Mouse (Mus musculus) heart, embryonic 13.5 days (tissue): ENCODE results near the gene Lefty1. TPM values are rescaled to one million over a fixed set of nuclear protein-coding genes. Genes with fewer than 3 reads are reported as not detected.
"Not testable (repeated sequence)": the region's sequence is repeated elsewhere in the genome, so short reads cannot be mapped to it uniquely, and the experiment has no call there.

Experiments
- ATAC-seq: fragments of 200-750 bp; cut with Nextera tagmentation; 2 replicates; pipeline ENCODE4 v1.8.0; 2017; ENCODE audit warnings: moderate TSS enrichment; ENCODE audit not compliant: insufficient number of reproducible peaks, low FRiP score, low TSS enrichment; ENCODE audit errors: extremely low read depth
- H3K27ac ChIP-seq: fragments of 300-500 bp; sonication (generic); replicated peaks from 2 replicates; pipeline ENCODE4 v1.5.1; 2015; ENCODE audit warnings: moderate library complexity, mild to moderate bottlenecking, inconsistent platforms
- H3K27me3 ChIP-seq: fragments of 300-500 bp; sonication (generic); replicated peaks from 2 replicates; pipeline ENCODE4 v1.6.1; 2015; ENCODE audit warnings: mild to moderate bottlenecking, inconsistent platforms
- H3K36me3 ChIP-seq: fragments of 300-500 bp; sonication (generic); 2 replicates; pipeline ENCODE4 v1.6.1; 2015; ENCODE audit warnings: mild to moderate bottlenecking, inconsistent platforms
- H3K4me1 ChIP-seq: fragments of 300-500 bp; sonication (generic); 2 replicates; pipeline ENCODE4 v1.6.1; 2015; ENCODE audit warnings: inconsistent platforms
- H3K4me2 ChIP-seq: fragments of 300-500 bp; sonication (generic); 2 replicates; pipeline ENCODE4 v1.6.1; 2015; ENCODE audit warnings: inconsistent platforms, mild to moderate bottlenecking, moderate library complexity
- H3K4me3 ChIP-seq: fragments of 300-500 bp; sonication (generic); 2 replicates; pipeline ENCODE4 v1.5.1; 2015; ENCODE audit warnings: moderate library complexity, mild to moderate bottlenecking, inconsistent platforms
- H3K9ac ChIP-seq: fragments of 300-500 bp; sonication (generic); 2 replicates; pipeline ENCODE4 v1.6.1; 2015; ENCODE audit warnings: inconsistent platforms, mild to moderate bottlenecking, moderate library complexity
- H3K9me3 ChIP-seq: fragments of 300-500 bp; sonication (generic); 2 replicates; pipeline ENCODE4 v1.6.1; 2016; ENCODE audit warnings: inconsistent platforms
- WGBS: fragments of 180-500 bp; shearing (Covaris S2); methylation state at CpG from one replicate; pipeline ENCODE4 v1.1.7; 2015; ENCODE audit warnings: mixed read lengths; 5-methylcytosine and 5-hydroxymethylcytosine counted together
- polyA plus RNA-seq: library from polyadenylated mRNA; unstranded; fragments of >200 nt; fragmentation: Nextera tagmentation; extraction: Ambion mirVana; gene quantifications from 2 replicates; pipeline ENCODE4 v1.2.1, GENCODE M21; 2015

The Lefty1 gene
- polyA plus RNA-seq, 1 experiment from 2014 or later, result 1.4 TPM

- Histone ChIP-seq H3K4me2 (no peak overlapping the region), H3K9me3 (no peaks in the 10 kb centered on the region), H3K27me3 (no peaks in the 10 kb centered on the region), H3K27ac (no peak overlapping the region), H3K36me3 (no peaks in the 10 kb centered on the region), H3K4me3 (no peak overlapping the region), H3K9ac (no peak overlapping the region), H3K4me1 (0 out of 2 replicates have a peak, but pooled peaks cover 7% of the 10 kb centered on the region)
- WGBS, result 59% methylated on average over 6 of the region's 6 CpGs
- no peak for ATAC-seq
These were observed 12.4 kb upstream of the Lefty1 start for GRCm38 (mm10) chr1:180922273-180923048.

GRCm38 (mm10) chr1:180924737-180925136 lies 10.1 kb upstream of the Lefty1 start:
- H3K9ac ChIP-seq, result no peak overlapping the region
- no peak for ATAC-seq
- no peaks in the 10 kb centered on the region for H3K27me3 ChIP-seq
- 60% methylated on average over 2 of the region's 2 CpGs for WGBS
- no peak overlapping the region for H3K27ac ChIP-seq
- no peaks in the 10 kb centered on the region for H3K4me1 ChIP-seq
- no peak overlapping the region for H3K4me2 ChIP-seq
- H3K9me3 ChIP-seq, result no peaks in the 10 kb centered on the region
- no peaks in the 10 kb centered on the region for H3K36me3 ChIP-seq
- no peak overlapping the region for H3K4me3 ChIP-seq

GRCm38 (mm10) chr1:180926286-180926685 lies 8.5 kb upstream of the Lefty1 start:
- 58% methylated on average over 4 of the region's 4 CpGs for WGBS
- Histone ChIP-seq H3K4me3 (no peak overlapping the region), H3K27ac (no peak overlapping the region), H3K9me3 (no peaks in the 10 kb centered on the region), H3K9ac (no peak overlapping the region), H3K4me2 (no peak overlapping the region), H3K27me3 (peaks cover 3% of the 10 kb centered on the region; the same call in 1 of the 2 replicates), H3K36me3 (no peaks in the 10 kb centered on the region), H3K4me1 (no peaks in the 10 kb centered on the region)
- no peak for ATAC-seq

- 20% methylated on average over 2 of the region's 2 CpGs for WGBS
- H3K27me3 ChIP-seq, result peaks cover 26% of the 10 kb centered on the region
- H3K4me1 ChIP-seq, result no peaks in the 10 kb centered on the region
- no peak overlapping the region for H3K4me2 ChIP-seq
- ATAC-seq, result no peak
- H3K9ac ChIP-seq, result no peak overlapping the region
- no peak overlapping the region for H3K27ac ChIP-seq
- no peak overlapping the region for H3K4me3 ChIP-seq
- no peaks in the 10 kb centered on the region for H3K9me3 ChIP-seq
- H3K36me3 ChIP-seq, result no peaks in the 10 kb centered on the region
These were observed 5.2 kb upstream of the Lefty1 start for GRCm38 (mm10) chr1:180929599-180929998.

- Histone ChIP-seq H3K27me3 (peaks cover 41% of the 10 kb centered on the region), H3K9ac (no peak overlapping the region), H3K4me2 (no peak overlapping the region), H3K9me3 (no peaks in the 10 kb centered on the region), H3K4me3 (no peak overlapping the region), H3K36me3 (no peaks in the 10 kb centered on the region), H3K27ac (no peak overlapping the region), H3K4me1 (no peaks in the 10 kb centered on the region)
- 59% methylated on average over 3 of the region's 3 CpGs for WGBS
- no peak for ATAC-seq
These were observed 3.7 kb upstream of the Lefty1 start for GRCm38 (mm10) chr1:180931106-180931505.

- Histone ChIP-seq H3K9ac (no peak overlapping the region), H3K36me3 (no peaks in the 10 kb centered on the region), H3K27me3 (peaks cover 57% of the 10 kb centered on the region), H3K4me3 (no peak overlapping the region), H3K4me1 (peaks cover 12% of the 10 kb centered on the region), H3K9me3 (no peaks in the 10 kb centered on the region), H3K4me2 (no peak overlapping the region), H3K27ac (no peak overlapping the region)
- WGBS, result 29% methylated on average over 6 of the region's 6 CpGs
- ATAC-seq, result no peak
These were observed 1.2 kb upstream of the Lefty1 start for GRCm38 (mm10) chr1:180933659-180934058.

- 2% methylated on average over 41 of the region's 41 CpGs for WGBS
- H3K36me3 ChIP-seq, H3K9me3 ChIP-seq, H3K27ac ChIP-seq: not testable (repeated sequence)
- Histone ChIP-seq H3K4me2 (peak overlapping the region; percentile 70), H3K4me1 (peaks cover 21% of the 10 kb centered on the region), H3K9ac (peak overlapping the region; percentile 70), H3K4me3 (peak overlapping the region; percentile 45), H3K27me3 (peaks cover 55% of the 10 kb centered on the region)
- peak; percentile 55; the same call in 1 of the 2 replicates for ATAC-seq
These were observed 2.0 kb downstream of the Lefty1 start for GRCm38 (mm10) chr1:180936610-180937398.

- ATAC-seq, H3K9me3 ChIP-seq, H3K36me3 ChIP-seq, H3K9ac ChIP-seq, H3K27ac ChIP-seq, H3K4me3 ChIP-seq: not testable (repeated sequence)
- Histone ChIP-seq H3K4me2 (peak overlapping the region; percentile 70; the same call in 1 of the 2 replicates), H3K4me1 (peaks cover 23% of the 10 kb centered on the region), H3K27me3 (peaks cover 53% of the 10 kb centered on the region)
- WGBS, result 51% methylated on average over 13 of the region's 13 CpGs
These were observed 2.8 kb downstream of the Lefty1 start for GRCm38 (mm10) chr1:180937631-180938030.

- H3K27ac ChIP-seq, H3K4me3 ChIP-seq, H3K36me3 ChIP-seq, ATAC-seq, H3K9ac ChIP-seq, H3K4me2 ChIP-seq, H3K9me3 ChIP-seq: not testable (repeated sequence)
- Histone ChIP-seq H3K4me1 (peaks cover 34% of the 10 kb centered on the region), H3K27me3 (peaks cover 42% of the 10 kb centered on the region)
- 72% methylated on average over 2 of the region's 2 CpGs for WGBS
These were observed 4.0 kb downstream of the Lefty1 start for GRCm38 (mm10) chr1:180938781-180939180.

- no peaks in the 10 kb centered on the region for H3K36me3 ChIP-seq
- no peak overlapping the region for H3K27ac ChIP-seq
- peak overlapping the region; percentile 84 for H3K4me2 ChIP-seq
- WGBS, result 83% methylated on average over 7 of the region's 7 CpGs
- H3K4me1 ChIP-seq, result peaks cover 55% of the 10 kb centered on the region
- H3K27me3 ChIP-seq, result peaks cover 21% of the 10 kb centered on the region
- peak overlapping the region; percentile 88 for H3K4me3 ChIP-seq
- no peaks in the 10 kb centered on the region for H3K9me3 ChIP-seq
- ATAC-seq, result no peak
- peak overlapping the region; percentile 92 for H3K9ac ChIP-seq
These were observed 6.1 kb downstream of the Lefty1 start for GRCm38 (mm10) chr1:180940776-180941460.

GRCm38 (mm10) chr1:180941726-180942125 lies 6.9 kb downstream of the Lefty1 start:
- H3K27ac ChIP-seq, result peak overlapping the region; percentile 86
- WGBS, result 3% methylated on average over 18 of the region's 18 CpGs
- H3K9ac ChIP-seq, result peak overlapping the region; percentile 92
- H3K9me3 ChIP-seq, result no peaks in the 10 kb centered on the region
- peak overlapping the region; percentile 88 for H3K4me3 ChIP-seq
- peaks cover 15% of the 10 kb centered on the region for H3K27me3 ChIP-seq
- peaks cover 61% of the 10 kb centered on the region for H3K4me1 ChIP-seq
- peak overlapping the region; percentile 84 for H3K4me2 ChIP-seq
- H3K36me3 ChIP-seq, result peaks cover 2% of the 10 kb centered on the region
- ATAC-seq, result no peak
